Mouse (Mus musculus): ENCODE measurements around the gene Phkg1.

DNA sequence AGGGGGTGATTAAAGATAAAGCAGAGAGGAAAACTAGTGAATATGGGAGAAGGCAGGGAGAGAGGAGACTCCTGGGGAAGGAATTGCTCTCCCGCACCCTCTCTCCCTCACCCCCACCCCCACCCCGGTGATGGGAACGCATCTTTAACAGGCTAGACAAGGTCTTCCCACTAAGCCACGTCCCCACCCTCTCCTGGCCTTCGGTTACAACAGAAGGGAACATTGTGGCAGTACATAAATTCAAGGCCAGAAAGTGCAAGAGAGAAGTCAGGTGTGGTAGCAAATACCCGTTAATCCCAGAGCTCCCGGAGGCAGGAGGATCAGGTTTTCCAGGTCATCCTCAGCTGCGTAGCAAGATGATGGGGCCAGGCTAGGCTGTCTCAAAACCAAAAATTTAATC is 21.0 kb upstream of the Phkg1 start:
- TF ChIP-seq CTCF (IDR thresholded peaks at IDR 0.05; ENCODE audit: extremely low read depth, insufficient read length, insufficient replicate concordance, low read depth, low read length) (no peak), POLR2A (IDR thresholded peaks at IDR 0.05; ENCODE audit: low read depth, low read length) (no peak)
